Mouse (Mus musculus): ENCODE data around the gene Upk3bl.
A peak's percentile ranks its signal among the peaks of the same experiment; 100 is the strongest.
"Not testable (repeated sequence)": the region's sequence is repeated elsewhere in the genome, so short reads cannot be mapped to it uniquely, and the experiment has no call there.

Upk3bl gene

GRCm38 (mm10) chr5:136088821-136089575 lies 34.7 kb downstream of the Upk3bl start:
- no peak for DNase-seq

GRCm38 (mm10) chr5:136091927-136092326 lies 37.6 kb downstream of the Upk3bl start:
- no peak for DNase-seq

GRCm38 (mm10) chr5:136094249-136095010 lies 40.1 kb downstream of the Upk3bl start:
- DNase-seq: no peak

- no peak for DNase-seq
These were observed 40.8 kb downstream of the Upk3bl start for GRCm38 (mm10) chr5:136095089-136095488.

GRCm38 (mm10) chr5:136098536-136098935 lies 44.2 kb downstream of the Upk3bl start:
- DNase-seq: peak; percentile 49

GRCm38 (mm10) chr5:136102099-136102820 lies 48.0 kb downstream of the Upk3bl start:
- peak; percentile 73 for DNase-seq

- DNase-seq: no peak
These were observed 50.2 kb downstream of the Upk3bl start for GRCm38 (mm10) chr5:136104511-136104910.

- DNase-seq: no peak
These were observed 54.2 kb downstream of the Upk3bl start for GRCm38 (mm10) chr5:136108486-136108885.

- DNase-seq: no peak
These were observed 54.8 kb downstream of the Upk3bl start for GRCm38 (mm10) chr5:136109042-136109441.

- not testable (repeated sequence) for DNase-seq
These were observed 59.3 kb downstream of the Upk3bl start for GRCm38 (mm10) chr5:136113546-136113945.
